In the genomic region with DNA sequence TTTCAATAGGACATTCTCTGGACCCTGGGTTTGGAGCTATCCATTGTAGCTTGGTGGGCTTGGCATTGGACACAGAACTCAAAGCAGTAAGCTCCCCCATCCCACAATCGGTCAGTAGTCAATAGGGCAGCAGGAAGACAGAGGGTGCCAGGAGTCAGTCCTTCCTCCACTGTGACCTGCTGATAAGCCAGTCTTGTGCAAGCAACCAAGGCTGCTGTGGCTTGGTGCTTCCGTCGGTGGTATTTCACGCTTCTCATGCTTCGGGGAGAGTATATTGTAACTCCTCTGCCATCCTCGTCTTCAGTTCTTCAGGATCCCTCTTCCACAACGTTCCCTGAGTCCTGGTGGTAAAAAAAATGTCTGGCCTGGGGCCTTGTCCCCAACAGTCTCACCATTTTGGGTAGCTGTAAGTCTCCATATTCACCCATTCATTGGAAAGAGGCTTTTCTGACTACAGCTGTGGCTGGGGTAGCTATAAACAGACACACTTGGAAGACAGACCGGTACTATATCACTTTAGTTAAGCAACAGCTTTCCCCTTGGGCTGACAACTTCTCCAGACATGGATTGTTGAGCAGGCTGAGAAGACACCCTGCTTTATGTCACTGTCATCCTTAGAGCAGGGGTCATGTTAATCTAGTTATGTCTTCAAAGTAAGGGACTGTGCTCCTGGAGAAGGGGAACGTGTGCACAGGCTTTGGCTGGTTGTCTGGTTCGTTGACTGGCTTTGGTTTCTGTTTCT, we compare ENCODE assay signal across 13 mouse cellular contexts.
DNase-seq lines count a peak whose midpoint lies in the region; ATAC-seq and TF ChIP-seq lines count a peak whose summit lies in the region.
"Had no signal": no experiment of that assay in that cellular context is flagged by ENCODE, and none has a peak within 500 bp of the region (broad histone marks: within the 10 kb centered on the region; RNA-seq: fewer than 3 reads in every experiment).

No protein-coding gene starts in this region.

- no peak for TF ChIP-seq CTCF in midbrain, postnatal 0 days (IDR thresholded peaks at IDR 0.05)

- H3K9ac ChIP-seq in heart, embryonic 12.5 days = no peak overlapping the region
- H3K9ac ChIP-seq in midbrain, postnatal 0 days (replicated peaks; ENCODE audit: low read length, poor library complexity, severe bottlenecking) = no peak overlapping the region
- H3K9ac ChIP-seq: embryonic facial prominence, embryonic 12.5 days had no signal

- no peak overlapping the region for H3K4me3 ChIP-seq in heart, embryonic 12.5 days
- no peak overlapping the region for H3K4me3 ChIP-seq in midbrain, postnatal 0 days (ENCODE audit: low read depth, low read length)
- H3K4me3 ChIP-seq: embryonic facial prominence, embryonic 12.5 days; heart, embryonic 10.5 days; layer of hippocampus, adult 2 months had no signal

- no peak for ATAC-seq in heart, embryonic 12.5 days (ENCODE audit: insufficient number of reproducible peaks, low FRiP score)
- ATAC-seq in megakaryocyte, adult 5-6 weeks (ENCODE audit: poor library complexity, severe bottlenecking) = peak; percentile 92
- no peak for ATAC-seq in midbrain, postnatal 0 days (ENCODE audit: low FRiP score)

- H3K36me3 ChIP-seq in heart, embryonic 12.5 days = no peaks in the 10 kb centered on the region
- H3K36me3 ChIP-seq in midbrain, postnatal 0 days (ENCODE audit: insufficient read depth, low read length) = no peaks in the 10 kb centered on the region
- H3K36me3 ChIP-seq: embryonic facial prominence, embryonic 12.5 days; heart, embryonic 10.5 days had no signal

- H3K27me3 ChIP-seq in heart, embryonic 12.5 days (replicated peaks) = no peaks in the 10 kb centered on the region
- H3K27me3 ChIP-seq in midbrain, postnatal 0 days (ENCODE audit: insufficient read depth, low read length) = no peaks in the 10 kb centered on the region
- H3K27me3 ChIP-seq: embryonic facial prominence, embryonic 12.5 days had no signal

- WGBS in heart, embryonic 12.5 days = 30% methylated on average over 10 of the region's 10 CpGs
- 84% methylated on average over 10 of the region's 10 CpGs for WGBS in midbrain, postnatal 0 days

- no peak overlapping the region for H3K4me2 ChIP-seq in heart, embryonic 12.5 days
- no peak overlapping the region for H3K4me2 ChIP-seq in midbrain, postnatal 0 days (ENCODE audit: low read depth, low read length, poor library complexity, severe bottlenecking)
- H3K4me2 ChIP-seq: embryonic facial prominence, embryonic 12.5 days had no signal

- intact Hi-C loops in heart, postnatal 25 days (cut with DNase I) = no loop called here
- intact Hi-C loops in left cerebral cortex, postnatal 10 days (cut with DNase I) = no loop called here

- peak overlapping the region; percentile 6; the same call in 1 of the 2 replicates for H3K27ac ChIP-seq in heart, embryonic 12.5 days (ENCODE audit: poor library complexity, severe bottlenecking)
- H3K27ac ChIP-seq in midbrain, postnatal 0 days (ENCODE audit: low read depth, low read length) = no peak overlapping the region
- H3K27ac ChIP-seq: embryonic facial prominence, embryonic 12.5 days; heart, embryonic 10.5 days; layer of hippocampus, adult 2 months had no signal

- no peaks in the 10 kb centered on the region for H3K9me3 ChIP-seq in heart, embryonic 12.5 days (replicated peaks)
- H3K9me3 ChIP-seq in midbrain, postnatal 0 days (ENCODE audit: low read length) = no peaks in the 10 kb centered on the region
- H3K9me3 ChIP-seq: embryonic facial prominence, embryonic 12.5 days; heart, embryonic 10.5 days had no signal

- H3K4me1 ChIP-seq in heart, embryonic 12.5 days (replicated peaks) = peaks cover 18% of the 10 kb centered on the region
- H3K4me1 ChIP-seq in midbrain, postnatal 0 days (ENCODE audit: insufficient read depth, low read length) = no peaks in the 10 kb centered on the region

- no peak for DNase-seq in heart, postnatal 25 days (ENCODE audit: low spot score)
- peak; percentile 3 for DNase-seq in CD4-positive helper T cell, adult 2 months (ENCODE audit: low read depth, low spot score)
- peak; percentile 10 for DNase-seq in induced T-regulatory cell, adult 2 months (ENCODE audit: low read depth)
- no peak for DNase-seq in cerebellum, adult 8-10 months
- no peak for DNase-seq in left cerebral cortex, postnatal 10 days (ENCODE audit: extremely low spot score in 1 of 2, low spot score in 2 of 2)
- no peak for DNase-seq in midbrain, postnatal 0 days (ENCODE audit: low spot score)
- DNase-seq: cerebellum, adult 2 months; thymus, postnatal 25 days had no signal

Comparison
In these comparisons a context has a peak if more than half of its experiments do, and no peak if none do; other contexts are left out.
1. DNase-seq: peak in CD4-positive helper T cell, adult 2 months (single experiment) and induced T-regulatory cell, adult 2 months (single experiment); none in heart, postnatal 25 days (single experiment), cerebellum, adult 8-10 months (single experiment), left cerebral cortex, postnatal 10 days (0 of 2) and midbrain, postnatal 0 days (single experiment).